Mouse (Mus musculus): ENCODE results near the gene Ado. TPM values are rescaled to one million over a fixed set of nuclear protein-coding genes. Genes with fewer than 3 reads are reported as not detected.
A peak's percentile ranks its signal among the peaks of the same experiment; 100 is the strongest.

Ado gene
- 10 to 100 TPM; 36.7 to 39.9 TPM for total RNA-seq (2021)

DNA sequence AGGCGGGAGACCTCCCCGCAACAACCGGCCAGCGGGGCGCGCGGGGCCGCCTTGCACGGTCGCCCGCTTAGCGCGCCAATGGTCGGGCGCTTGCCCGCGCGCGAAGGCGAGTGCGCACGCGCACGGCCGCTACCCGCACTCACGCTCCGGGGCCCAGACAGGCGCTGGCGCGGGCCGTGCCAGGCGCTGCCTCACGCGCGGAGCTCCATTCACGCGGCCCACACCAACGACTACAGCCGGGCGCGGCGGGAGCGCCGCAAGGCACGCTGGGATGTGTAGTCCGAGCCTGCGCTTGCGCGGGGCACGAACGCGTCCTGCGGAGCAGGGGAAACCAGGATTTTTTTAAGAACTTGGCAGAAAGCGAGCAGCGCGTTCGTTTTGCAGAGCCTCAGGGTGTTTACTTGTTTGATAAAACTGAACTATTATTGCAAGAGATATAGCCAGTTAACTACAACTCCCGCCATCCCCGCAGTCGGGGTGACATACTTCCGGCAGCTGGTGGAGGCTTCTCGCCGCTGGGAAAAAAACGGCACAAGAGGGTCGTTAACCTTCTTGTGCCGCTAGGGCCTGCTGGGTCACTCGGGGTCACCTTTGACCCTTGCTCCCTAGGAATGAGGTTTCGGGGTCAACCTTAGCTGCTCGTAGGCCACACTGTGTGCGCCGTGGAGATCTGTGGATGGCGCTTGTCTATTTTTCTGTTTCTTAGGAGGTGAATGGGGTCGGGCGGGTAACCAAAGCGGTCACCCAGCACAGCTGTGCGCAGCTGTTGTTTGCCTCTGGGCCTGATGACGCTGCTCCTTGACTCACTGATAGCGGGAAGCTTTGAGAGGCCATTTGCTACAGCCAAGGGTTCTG, at the start of gene Ado:
TSS of gene Ado (minus strand) at position 79 of the 855 bp plus-strand sequence.
- intact Hi-C loops (cut with DNase I) = loop anchor here (5.0 kb wide), 1 partner anchor 98 kb away; no protein-coding TSS in a partner anchor
- peak; percentile 95 to 96 for DNase-seq (ENCODE audit: low spot score in 2 of 2)

DNA sequence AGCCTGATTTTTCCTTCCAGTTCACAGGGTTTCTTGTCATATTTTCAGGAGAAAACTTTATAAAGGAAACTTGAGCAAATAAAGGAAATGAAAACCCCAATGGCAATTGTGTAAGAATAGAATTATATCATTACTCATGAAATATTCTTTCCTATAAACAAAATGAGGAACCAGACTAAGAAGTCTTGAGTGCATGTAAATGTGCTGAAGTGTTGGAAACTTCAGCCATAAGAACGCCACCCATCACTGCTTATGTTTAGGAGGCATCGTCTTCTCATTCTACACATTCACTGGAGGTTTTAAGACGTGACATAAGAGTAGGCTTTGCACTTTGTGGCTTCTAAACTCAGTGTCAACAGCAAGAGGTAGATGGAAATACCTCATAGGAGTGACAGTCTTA, 46.5 kb upstream of the Ado start:
- intact Hi-C loops (cut with DNase I) = no loop called here
- no peak for DNase-seq (ENCODE audit: low spot score in 2 of 2)

DNA sequence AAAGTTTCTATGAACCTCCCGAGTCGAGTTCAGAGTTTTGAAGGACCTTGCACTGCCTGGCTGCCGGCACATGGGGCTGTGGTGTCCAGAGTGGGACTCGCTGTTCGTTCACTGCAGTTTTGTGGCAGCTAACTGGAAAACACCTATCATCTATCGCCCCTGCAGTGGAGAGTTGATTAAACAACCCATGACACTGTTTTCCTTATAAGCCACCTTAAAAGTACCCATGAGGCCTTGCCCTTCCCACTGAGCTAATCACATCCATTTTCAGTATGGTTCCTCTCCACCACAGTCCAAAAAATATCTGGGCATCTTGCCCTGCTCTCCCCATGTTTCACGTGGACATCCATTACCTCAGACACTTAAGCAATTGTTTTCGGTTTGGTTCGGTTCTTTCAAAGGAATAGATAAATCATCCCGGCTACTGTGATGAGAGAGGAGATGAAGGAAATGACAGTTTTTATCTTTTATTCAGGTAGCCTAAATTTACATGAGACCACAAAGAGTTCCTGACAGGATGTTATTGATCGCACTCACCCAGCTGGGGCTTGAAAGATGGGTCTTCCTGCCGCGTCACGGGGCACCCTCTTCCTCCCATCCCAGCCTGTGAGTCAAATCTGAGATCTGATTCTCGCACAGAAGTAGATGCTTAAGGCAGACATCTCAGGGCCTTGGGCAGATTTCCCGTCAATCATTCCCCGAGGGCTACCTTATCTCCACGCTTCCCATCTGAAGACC, 37.3 kb upstream of the Ado start:
- intact Hi-C loops (cut with DNase I) = no loop called here
- no peak for DNase-seq (ENCODE audit: low spot score in 2 of 2)

DNA sequence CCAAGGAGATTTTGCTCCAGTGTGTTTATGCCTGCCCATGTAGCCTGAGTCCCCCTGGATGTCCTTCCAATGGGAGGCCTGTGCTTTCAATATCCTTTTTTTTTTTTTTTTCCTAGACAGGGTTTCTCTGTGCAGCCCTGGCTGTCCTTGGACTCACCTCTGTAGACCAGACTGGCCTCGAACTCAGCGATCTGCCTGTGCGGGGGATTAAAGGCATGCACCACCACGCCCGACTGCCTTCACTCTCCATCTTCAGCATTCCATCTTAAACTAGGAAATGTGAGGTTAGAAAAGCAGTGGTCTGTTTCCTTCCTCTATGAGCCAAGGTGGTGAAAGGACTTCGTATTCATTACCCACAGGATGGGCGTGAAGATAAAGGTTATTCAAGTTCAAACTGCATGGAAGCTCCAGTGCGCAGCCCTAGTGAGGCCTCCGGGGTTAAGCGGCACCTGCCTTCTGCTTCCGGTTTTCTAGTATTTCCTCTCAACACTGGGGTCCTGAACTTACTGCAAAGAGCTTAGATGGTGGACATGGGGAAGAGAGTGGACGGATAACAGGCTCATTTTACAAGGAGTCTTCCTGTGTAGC, 33.0 kb upstream of the Ado start:
- intact Hi-C loops (cut with DNase I) = no loop called here

DNA sequence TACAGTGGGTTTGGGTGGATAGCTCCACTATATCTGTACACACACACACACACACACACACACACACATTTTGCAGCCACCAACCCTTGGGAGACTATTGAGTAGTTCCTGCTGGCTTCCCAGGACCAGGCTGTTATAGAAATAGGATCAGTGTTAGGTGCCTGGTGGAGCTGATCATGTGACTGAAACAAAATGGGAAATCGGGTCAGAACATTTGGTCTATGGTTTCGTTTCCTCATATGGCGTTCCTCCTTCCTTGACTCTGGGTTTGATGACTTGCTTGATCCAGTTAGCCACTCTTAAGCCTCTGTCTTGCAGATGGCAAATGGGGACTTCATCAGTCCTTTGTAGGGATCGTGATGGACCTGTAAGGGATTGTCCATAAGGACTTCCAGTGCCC, 31.1 kb upstream of the Ado start:
- no peak for DNase-seq (ENCODE audit: low spot score in 2 of 2)
- intact Hi-C loops (cut with DNase I) = no loop called here

More for the DNA sequence above, 33.0 kb upstream of the Ado start:
- no peak for DNase-seq (ENCODE audit: low spot score in 2 of 2)

DNA sequence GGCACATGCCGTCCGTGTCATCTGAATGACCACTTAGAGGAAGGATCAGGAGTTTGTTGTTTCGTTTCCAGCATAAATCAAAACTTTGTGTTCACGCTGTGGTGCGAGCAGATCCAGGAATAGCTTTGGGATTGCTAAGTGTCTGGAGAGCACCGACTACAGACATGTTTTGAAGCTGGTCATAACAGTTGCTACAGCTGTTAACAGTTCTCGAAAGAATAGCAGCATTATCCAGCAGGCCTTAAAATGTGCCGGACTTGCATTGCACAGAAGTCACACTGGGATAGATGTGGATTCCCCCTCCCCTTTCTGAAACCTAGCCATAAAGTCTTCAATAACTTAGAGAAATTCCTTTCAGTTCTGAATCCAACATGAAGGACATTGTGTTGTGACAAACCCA, 24.6 kb upstream of the Ado start:
- DNase-seq (ENCODE audit: low spot score in 2 of 2) = no peak
- intact Hi-C loops (cut with DNase I) = no loop called here

DNA sequence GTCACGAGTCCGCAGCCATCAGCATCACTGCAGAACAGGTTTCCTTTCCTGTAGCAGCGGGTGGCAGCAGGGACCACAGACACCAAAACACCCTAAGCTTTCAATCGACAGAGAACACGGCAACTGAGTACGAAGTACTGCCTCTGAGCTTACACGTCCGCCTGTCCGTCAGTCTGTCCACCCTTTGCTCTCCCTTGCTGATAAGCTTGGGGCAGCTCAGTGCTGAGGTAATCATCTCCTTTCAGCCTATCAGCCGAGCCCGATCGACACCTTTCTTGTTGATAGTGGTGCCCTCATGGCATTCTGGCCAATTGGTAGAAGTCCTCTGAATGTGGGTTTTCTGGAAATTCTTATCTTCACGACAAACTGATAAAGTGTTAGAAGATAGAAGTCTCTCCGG, 22.7 kb upstream of the Ado start:
- intact Hi-C loops (cut with DNase I) = no loop called here
- DNase-seq (ENCODE audit: low spot score in 2 of 2) = no peak

DNA sequence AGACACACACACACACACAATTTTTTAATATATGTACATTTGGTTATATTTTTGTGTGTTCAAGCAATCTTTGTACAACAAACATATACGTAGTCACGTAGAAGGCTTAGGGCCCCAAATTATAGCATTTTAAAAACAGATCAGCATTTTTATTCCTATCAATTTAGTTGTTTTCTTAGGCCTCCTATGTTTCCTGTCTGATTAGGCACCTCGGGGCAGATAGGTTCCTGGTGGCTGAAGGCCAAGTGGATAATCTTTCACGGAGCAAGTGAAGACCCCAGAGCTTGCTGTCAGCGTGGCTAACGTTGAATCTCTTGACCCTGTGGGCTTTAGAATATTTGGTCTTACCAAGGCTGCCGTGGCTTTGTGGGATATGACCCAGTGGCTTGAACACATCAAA, 20.8 kb upstream of the Ado start:
- DNase-seq (ENCODE audit: low spot score in 2 of 2) = no peak
- intact Hi-C loops (cut with DNase I) = no loop called here

DNA sequence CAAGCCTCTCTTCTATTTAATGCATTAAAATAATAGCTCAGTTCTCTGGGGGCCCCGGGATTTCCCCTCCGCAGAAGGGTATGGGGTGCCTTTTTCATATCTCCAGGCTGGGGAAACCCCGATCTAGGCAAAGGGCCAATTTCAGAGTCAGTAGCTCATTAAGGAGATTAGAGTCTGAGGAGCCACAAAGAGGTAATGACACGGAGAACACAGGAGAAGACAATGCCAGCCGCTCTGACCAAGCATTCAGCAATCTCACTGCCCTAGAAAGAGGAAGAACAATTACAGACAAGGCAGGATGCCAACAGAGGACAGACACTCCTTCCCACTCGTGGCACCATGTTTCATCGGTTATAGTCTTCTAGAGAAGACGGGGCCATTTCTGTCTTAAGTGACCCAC, 17.3 kb upstream of the Ado start:
- DNase-seq (ENCODE audit: low spot score in 2 of 2) = no peak
- intact Hi-C loops (cut with DNase I) = no loop called here

DNA sequence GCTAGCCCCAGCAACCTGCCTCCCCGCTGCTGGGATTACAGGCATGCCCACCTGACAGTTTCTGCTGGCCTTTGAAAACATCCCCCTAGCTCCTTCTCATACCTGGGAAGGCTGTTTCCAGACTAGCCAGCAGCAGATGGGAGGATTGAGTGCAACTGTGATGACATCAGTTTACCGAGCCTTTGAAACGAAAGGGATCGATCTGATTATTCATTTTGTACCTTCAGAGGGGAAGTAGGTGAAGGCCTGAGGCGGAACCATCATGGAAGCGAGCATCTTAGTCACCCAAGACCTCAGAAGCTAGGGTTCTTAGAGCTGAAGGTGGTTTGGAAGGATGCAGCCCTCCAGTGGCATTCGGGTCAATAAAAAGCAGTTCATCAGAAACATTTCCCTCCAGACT, 15.8 kb upstream of the Ado start:
- no peak for DNase-seq (ENCODE audit: low spot score in 2 of 2)
- intact Hi-C loops (cut with DNase I) = no loop called here

DNA sequence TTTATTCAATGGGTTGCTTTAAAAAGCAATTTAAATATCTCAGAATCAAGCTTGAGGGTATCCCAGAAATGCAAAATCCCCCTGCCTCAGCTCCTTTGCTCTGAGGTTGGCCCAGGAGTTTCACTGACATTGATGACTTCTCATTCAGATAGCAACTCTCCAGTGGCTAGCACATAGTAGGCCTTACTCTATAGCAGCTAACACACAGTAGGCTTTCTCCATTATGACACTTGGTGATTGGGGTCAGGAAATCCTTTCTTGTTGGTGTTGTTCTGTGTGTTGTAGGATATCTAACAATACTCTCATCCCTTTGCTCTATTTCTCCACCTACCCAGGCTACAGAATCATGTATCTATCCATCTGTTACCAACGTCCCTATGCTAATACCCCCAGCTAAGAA, 12.4 kb upstream of the Ado start:
- intact Hi-C loops (cut with DNase I) = no loop called here

DNA sequence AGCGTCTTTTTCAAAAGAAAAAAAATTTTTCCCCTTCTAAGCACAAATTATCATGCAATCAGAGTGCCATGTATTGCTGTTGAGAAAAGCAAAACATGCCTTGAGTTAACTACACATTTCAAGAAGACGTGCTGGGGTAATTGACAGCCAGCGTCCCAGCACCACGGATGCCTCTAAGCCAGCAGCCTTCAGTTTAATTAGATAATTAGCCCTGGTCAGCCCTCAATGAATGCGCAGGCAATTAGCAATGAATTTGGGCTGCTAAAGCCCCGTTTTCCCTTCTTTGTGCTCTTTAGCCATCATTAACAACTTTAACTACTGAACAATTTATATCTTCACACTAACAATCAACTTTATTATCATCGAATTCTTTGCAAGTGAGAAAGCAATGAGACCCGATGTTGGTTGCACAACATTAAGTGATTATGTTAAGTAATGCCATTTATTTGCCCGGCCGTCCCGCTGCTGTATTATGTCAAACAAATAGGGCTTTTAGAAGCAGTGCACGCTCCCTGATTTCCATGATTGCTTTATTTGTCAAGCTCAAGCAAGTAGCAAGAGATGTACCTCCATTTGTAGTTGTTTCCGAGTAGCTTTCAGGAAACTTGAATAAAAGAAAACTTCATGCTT, 11.1 kb upstream of the Ado start:
- intact Hi-C loops (cut with DNase I) = no loop called here

More for the DNA sequence above, 12.4 kb upstream of the Ado start:
- no peak for DNase-seq (ENCODE audit: low spot score in 2 of 2)

DNA sequence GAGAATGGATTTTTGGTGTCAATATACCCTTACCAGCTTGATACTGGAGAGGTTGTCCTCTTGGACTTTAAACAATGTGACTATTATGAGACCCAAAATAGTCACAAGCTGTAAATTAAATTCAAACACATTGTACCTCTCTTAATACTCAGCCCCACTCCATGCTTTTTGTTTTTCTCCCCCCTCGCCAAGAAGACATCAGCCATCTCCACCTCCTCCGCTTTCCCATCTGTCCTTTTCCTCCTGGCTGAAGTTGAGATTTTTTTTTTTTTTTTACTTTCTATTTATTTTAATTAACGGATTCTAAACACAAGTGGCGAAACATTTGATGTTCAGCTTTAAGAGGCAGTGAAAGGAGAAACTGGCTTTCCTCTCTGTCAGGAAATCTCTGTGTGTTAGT, 9.3 kb upstream of the Ado start:
- intact Hi-C loops (cut with DNase I) = no loop called here
- DNase-seq (ENCODE audit: low spot score in 2 of 2) = no peak

More for the DNA sequence above, 11.1 kb upstream of the Ado start:
- DNase-seq (ENCODE audit: low spot score in 2 of 2) = no peak

DNA sequence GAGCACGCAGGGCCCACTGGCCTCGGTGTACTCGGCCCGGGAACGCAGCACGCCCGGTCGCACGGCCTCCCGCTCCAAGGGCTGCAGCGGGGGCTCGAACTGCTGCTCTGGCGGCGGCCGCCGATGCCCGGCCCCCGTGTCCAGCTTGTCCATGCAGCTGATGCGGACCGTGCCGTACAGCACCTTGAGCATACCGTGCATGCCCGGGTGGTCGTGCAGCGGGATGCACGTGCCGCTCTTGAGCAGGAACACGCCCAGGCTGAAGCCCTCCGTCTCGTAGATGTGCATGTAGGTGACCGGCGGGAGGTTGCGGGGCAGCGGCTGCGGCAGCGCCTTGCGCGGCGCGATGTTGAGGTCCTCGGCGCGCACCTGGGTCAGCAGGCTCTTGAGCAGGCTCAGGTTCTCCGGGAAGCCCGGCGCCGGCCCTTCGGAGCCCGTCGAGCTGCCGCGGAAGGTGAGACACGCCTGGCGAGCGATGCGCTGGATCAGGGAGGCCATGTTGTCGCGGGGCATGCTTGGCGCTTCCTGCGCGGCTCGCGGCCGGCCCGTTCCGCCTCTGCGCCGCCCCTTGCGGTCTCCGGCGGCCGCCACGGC, 397 bp downstream of the Ado start:
- peak in 1 of 2 experiments; percentile 79 for DNase-seq (ENCODE audit: low spot score in 2 of 2)
- intact Hi-C loops (cut with DNase I) = loop anchor here (5.0 kb wide), 1 partner anchor 99 kb away; no protein-coding TSS in a partner anchor

DNA sequence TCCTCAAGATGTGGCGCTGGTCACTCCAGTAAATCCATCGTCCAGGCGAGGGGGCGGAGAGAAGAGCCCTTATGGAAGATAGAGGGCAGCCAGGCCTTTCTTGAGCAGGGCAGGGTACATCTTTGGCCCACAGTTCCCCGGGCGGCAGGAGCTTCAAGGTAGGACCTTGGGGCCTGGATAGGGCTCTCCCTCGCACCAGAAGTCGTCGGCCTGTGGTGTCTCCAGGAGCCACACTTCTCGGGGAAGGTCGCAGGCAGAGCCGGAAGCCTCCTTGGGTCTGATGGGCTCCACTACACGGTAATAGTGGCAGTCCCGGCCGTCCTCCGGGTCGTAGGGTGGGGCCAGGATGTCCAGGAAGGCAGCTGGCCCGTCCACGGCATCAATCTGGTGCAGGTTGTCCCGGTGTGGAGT, 900 bp downstream of the Ado start:
- intact Hi-C loops (cut with DNase I) = loop anchor here (1.0 to 5.0 kb wide), 2 partner anchors 10 to 99 kb away; no protein-coding TSS in a partner anchor
- peak; percentile 17 for DNase-seq (ENCODE audit: low spot score in 2 of 2)

DNA sequence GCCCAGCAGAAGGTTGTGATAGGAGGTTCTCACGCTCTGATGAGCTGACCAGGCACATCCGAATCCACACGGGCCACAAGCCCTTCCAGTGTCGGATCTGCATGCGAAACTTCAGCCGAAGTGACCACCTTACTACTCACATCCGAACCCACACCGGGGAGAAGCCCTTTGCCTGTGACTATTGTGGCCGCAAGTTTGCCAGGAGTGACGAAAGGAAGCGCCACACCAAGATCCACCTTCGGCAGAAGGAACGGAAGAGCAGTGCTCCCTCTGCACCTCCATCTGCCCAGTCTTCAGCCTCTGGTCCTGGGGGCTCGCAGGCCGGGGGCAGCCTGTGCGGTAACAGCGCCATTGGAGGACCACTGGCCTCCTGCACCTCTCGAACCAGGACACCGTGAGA, 8.2 kb downstream of the Ado start:
- no peak for DNase-seq (ENCODE audit: low spot score in 2 of 2)
- intact Hi-C loops (cut with DNase I) = no loop called here

DNA sequence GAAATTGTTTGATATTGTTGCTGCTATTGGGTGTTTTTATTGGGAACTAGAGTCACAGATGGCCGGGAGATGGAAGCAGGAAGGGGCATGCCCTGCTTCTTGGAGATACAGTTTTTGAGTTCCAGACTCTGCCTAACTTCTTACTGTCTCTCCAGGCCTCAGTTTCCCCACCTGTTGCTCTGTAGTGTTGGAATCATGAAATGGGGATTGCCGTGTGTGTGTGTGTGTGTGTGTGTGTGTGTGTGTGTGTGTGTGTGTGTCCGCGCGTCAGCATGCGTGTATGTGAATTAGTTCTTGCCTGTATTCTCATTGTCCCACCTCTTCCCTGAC, 9.4 kb downstream of the Ado start:
- intact Hi-C loops (cut with DNase I) = loop anchor here (5.0 kb wide), 1 partner anchor 318 kb away; no protein-coding TSS in a partner anchor
- no peak for DNase-seq (ENCODE audit: low spot score in 2 of 2)

DNA sequence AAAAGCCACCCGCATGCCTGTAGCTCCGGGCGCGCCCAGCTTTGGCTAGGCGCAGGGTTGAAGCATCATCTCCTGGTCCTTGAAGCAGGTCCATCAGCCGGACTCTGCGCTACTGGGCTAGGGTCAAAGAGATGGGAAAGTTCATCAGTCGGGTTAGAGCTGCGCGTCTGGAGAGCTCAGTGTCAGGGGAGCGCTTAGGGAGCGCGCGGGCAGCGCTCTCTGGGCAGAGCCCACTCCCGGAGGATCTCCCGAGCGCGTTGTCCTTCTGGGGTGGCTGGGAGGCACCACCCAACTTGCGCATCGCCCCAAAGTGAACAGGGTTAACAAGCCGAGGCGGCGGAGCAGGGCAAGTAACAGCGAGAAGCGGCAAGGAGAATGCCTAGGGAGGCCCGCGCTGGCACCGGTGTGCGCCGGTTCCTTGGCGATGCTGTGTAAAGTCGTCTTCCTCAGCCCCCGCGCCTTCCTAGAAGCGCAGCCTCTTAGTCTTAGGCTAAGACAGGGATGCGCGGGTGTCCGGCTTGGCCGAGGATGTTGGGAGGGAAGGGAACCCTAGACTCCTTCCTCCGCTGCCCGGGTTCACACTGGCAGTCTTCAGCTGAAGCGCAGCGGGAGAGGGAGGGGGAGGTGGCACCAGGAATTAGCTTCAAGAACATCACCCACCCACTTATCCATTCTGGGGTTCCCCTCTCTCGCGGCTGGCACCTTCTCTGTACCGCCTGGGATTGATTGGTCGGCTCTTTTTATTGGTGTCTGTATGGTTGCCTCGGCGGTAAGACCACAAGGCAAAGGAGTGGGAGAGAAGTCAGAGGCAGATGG, 10.0 kb downstream of the Ado start:
- peak; percentile 41 to 49 for DNase-seq (ENCODE audit: low spot score in 2 of 2)

DNA sequence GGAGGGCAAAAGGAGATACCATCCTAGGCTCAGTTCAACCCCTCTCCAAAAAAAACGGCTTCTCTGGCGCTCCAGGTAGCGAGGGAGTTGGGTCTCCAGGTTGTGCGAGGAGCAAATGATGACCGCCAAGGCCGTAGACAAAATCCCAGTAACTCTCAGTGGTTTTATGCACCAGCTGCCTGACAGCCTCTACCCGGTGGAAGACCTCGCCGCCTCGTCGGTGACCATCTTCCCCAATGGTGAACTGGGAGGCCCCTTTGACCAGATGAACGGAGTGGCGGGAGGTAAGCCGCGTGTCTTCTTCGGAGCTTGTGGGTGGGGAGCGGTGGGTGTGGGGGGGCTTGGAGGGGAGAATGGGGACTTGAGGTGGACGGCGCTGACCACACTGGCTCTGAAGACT, 10.6 kb downstream of the Ado start:
- peak in 1 of 2 experiments; percentile 30 for DNase-seq (ENCODE audit: low spot score in 2 of 2)
- intact Hi-C loops (cut with DNase I) = loop anchor here (1.0 to 5.0 kb wide), 2 partner anchors 9 to 319 kb away; no protein-coding TSS in a partner anchor

More for the DNA sequence above, 10.0 kb downstream of the Ado start:
- intact Hi-C loops (cut with DNase I) = loop anchor here (1.0 to 5.0 kb wide), 2 partner anchors 9 to 319 kb away; no protein-coding TSS in a partner anchor
